Mouse (Mus musculus): ENCODE data around the gene Hoxd8. TPM values are rescaled to one million over a fixed set of nuclear protein-coding genes. Genes with fewer than 3 reads are reported as not detected.

The Hoxd8 gene
- polyA plus RNA-seq (2015; fragmentation: Nextera tagmentation; extraction: Ambion mirVana) = 1.3 TPM in 2 replicates

DNA sequence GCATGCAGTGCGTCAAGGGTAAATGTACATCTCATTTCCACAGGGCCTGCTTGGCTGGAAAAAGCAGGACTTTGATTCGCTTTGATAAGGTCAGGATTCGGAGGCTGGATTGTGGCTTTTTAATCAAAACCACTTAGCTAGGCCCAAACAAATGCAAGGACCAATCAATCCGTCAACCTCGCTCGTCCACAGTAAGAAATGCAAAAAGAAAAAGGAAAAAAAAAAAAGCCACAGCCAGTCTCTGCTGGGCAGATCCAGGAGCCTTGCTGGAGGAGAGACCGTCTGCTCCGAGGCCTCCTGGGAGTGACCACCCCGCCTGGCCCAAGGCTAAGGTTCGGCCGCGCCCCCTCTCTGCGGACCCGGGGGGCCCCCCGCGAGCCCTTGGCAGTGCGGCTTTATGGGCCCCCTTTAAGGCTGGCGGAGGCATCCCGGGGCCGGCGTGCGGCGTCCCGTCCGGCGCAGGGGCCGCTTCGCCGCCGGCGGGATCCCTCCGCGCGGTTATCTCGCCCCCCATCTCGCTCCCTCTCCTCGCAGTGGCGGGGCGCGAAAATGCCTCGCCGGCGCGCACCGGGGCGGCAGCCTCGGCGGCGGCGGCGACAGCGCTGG lies at the start of gene Hoxd8:
Gene Hoxd8, plus strand, starts transcription at position 223 of the 606 bp plus-strand sequence.
- Histone ChIP-seq H3K4me3 (ENCODE audit: low read depth, low read length) (peak within 1 kb of the TSS; percentile 44), H3K4me2 (replicated peaks; ENCODE audit: low read depth) (peak within 1 kb of the TSS; percentile 63), H3K27ac (replicated peaks) (peak within 1 kb of the TSS; percentile 70), H3K27me3 (ENCODE audit: control insufficient read depth, insufficient read depth, low read length) (peaks cover 40% of the 10 kb centered on the region), H3K36me3 (ENCODE audit: control insufficient read depth, insufficient read depth, low read length) (no peaks in the 10 kb centered on the region), H3K4me1 (replicated peaks; ENCODE audit: control insufficient read depth, insufficient read depth) (no peaks in the 10 kb centered on the region), H3K9ac (ENCODE audit: low read length) (peak within 1 kb of the TSS; percentile 53), H3K9me3 (ENCODE audit: control insufficient read depth, low read length) (no peaks in the 10 kb centered on the region)
- DNase-seq (ENCODE audit: low spot score) (no peak), ATAC-seq (ENCODE audit: low FRiP score, low TSS enrichment) (0 out of 2 replicates have a peak, but pooled peaks have one; percentile 9)
- TF ChIP-seq EP300 (optimal IDR thresholded peaks at IDR 0.05) = no peak
- no peak for TF ChIP-seq CTCF (IDR thresholded peaks at IDR 0.05; ENCODE audit: low read depth)
- 2% methylated on average over 34 of the region's 52 CpGs for WGBS

DNA sequence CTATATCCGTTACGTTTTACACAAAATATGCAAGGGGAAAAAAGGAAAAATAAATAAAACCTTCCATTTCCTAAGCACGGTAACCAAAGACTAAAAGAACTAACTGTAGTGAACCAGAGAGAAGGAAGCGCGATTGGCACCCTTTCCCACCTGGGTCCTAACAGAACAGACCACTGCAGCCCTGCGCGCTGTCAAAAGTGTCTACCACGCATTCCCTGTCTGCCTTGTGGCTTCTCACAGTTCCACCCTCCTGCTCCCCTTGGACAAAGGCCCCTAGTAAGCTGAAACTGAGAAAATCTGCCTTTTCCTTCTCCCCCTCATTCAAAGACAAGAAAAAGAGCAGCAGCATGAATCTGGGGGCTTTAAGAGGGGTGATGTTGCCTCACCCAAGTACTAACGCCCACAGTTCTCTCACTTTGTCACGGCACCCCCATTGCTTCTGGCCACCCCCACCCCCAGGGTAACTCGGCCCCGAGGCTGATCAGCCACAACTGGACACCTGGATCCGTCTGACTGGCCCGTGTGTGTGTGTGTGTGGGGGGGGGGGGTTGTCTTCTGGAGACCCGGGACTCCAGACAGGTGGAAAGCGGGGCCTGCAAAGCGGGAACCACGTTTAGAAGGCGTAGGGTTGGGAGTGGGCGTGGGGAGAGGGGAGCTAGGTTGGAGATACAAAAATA lies 49.5 kb upstream of the Hoxd8 start:
- Histone ChIP-seq H3K4me1 (replicated peaks; ENCODE audit: control insufficient read depth, insufficient read depth) (no peaks in the 10 kb centered on the region), H3K9me3 (ENCODE audit: control insufficient read depth, low read length) (no peaks in the 10 kb centered on the region), H3K27me3 (ENCODE audit: control insufficient read depth, insufficient read depth, low read length) (peaks cover 33% of the 10 kb centered on the region; the same call in 1 of the 2 replicates), H3K9ac (ENCODE audit: low read length) (no peak overlapping the region), H3K36me3 (ENCODE audit: control insufficient read depth, insufficient read depth, low read length) (no peaks in the 10 kb centered on the region), H3K4me3 (ENCODE audit: low read depth, low read length) (no peak overlapping the region), H3K27ac (replicated peaks) (no peak overlapping the region), H3K4me2 (replicated peaks; ENCODE audit: low read depth) (no peak overlapping the region)
- DNase-seq (ENCODE audit: low spot score) = no peak
- TF ChIP-seq CTCF (IDR thresholded peaks at IDR 0.05; ENCODE audit: low read depth) = no peak
- TF ChIP-seq EP300 (optimal IDR thresholded peaks at IDR 0.05) = no peak
- ATAC-seq (ENCODE audit: low FRiP score, low TSS enrichment) = no peak
- WGBS = 7% methylated on average over 20 of the region's 20 CpGs

DNA sequence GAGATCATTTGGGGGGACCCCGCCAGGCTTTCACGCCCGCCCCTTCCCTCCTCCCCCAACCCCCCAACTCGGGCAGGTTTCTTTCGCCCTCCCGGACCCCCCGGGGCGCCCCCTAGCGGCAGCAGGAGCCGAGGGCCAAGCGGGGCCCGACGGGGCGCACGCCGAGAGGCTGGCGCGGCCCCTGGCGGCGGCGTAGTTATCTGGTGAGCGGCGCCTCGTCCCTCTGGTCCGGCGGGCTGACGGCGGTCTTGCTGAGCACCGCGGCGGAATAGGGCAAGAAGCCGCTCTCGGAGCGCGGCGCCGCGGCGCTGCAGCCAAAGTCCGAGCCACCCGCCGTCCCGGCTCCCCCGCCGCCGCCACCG lies 49.0 kb upstream of the Hoxd8 start:
- WGBS = 5% methylated on average over 15 of the region's 47 CpGs
- Histone ChIP-seq H3K27ac (replicated peaks) (no peak overlapping the region), H3K4me3 (ENCODE audit: low read depth, low read length) (peak overlapping the region; percentile 28), H3K27me3 (ENCODE audit: control insufficient read depth, insufficient read depth, low read length) (peaks cover 28% of the 10 kb centered on the region; the same call in 1 of the 2 replicates), H3K4me2 (replicated peaks; ENCODE audit: low read depth) (peak overlapping the region; percentile 39), H3K9me3 (ENCODE audit: control insufficient read depth, low read length) (no peaks in the 10 kb centered on the region), H3K4me1 (replicated peaks; ENCODE audit: control insufficient read depth, insufficient read depth) (no peaks in the 10 kb centered on the region), H3K9ac (ENCODE audit: low read length) (no peak overlapping the region), H3K36me3 (ENCODE audit: control insufficient read depth, insufficient read depth, low read length) (no peaks in the 10 kb centered on the region)
- TF ChIP-seq CTCF (IDR thresholded peaks at IDR 0.05; ENCODE audit: low read depth) (peak; percentile 47), EP300 (optimal IDR thresholded peaks at IDR 0.05) (no peak)
- ATAC-seq (ENCODE audit: low FRiP score, low TSS enrichment) (peak; percentile 73), DNase-seq (ENCODE audit: low spot score) (no peak)

DNA sequence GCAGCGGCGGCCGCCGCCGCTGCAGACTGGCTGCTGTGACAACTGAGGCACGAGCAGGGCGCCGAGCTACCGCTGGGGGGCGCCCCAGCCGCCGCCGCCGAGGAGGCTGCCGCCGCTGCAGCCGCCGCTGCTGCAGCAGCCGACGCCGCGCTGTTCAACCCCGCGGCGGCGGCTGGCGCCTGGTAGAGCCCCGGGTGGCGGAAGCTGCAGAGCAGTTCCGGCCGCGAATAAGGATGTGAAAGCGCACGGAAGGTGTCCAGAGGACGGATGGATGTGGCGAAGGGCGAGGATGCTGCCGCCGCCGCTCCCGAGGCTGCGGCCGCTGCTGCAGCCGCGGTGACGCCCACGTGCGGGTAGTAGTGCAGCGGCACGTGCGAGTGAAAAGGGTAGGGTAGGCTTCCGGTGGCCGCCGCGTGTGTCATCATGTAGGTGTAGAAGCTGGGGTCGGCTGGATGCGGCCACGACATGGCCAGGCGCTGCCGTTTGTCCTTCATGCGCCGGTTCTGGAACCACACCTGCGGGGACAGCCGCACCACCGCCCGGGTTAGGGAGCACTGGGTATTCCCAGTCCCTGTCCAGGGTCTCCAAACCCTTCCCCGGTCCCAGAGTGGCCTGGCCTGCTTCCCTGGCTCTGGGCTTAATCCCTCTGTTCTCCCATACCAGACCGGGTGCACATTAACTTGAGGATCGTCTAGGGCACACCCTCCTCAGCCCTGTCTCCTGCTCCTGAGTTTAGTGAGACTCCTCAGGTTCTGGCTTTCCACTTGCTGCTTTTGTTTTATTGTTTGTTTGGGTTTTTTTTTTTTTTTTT lies 48.4 kb upstream of the Hoxd8 start:
- DNase-seq (ENCODE audit: low spot score) (no peak), ATAC-seq (ENCODE audit: low FRiP score, low TSS enrichment) (0 out of 2 replicates have a peak, but pooled peaks have one; percentile 45)
- H3K36me3 ChIP-seq (ENCODE audit: control insufficient read depth, insufficient read depth, low read length) = no peaks in the 10 kb centered on the region
- H3K4me2 ChIP-seq (replicated peaks; ENCODE audit: low read depth) = peak overlapping the region; percentile 39
- no peak overlapping the region for H3K9ac ChIP-seq (ENCODE audit: low read length)
- H3K27me3 ChIP-seq (ENCODE audit: control insufficient read depth, insufficient read depth, low read length) = peaks cover 32% of the 10 kb centered on the region
- peak overlapping the region; percentile 28 for H3K4me3 ChIP-seq (ENCODE audit: low read depth, low read length)
- TF ChIP-seq CTCF (IDR thresholded peaks at IDR 0.05; ENCODE audit: low read depth) (no peak), EP300 (optimal IDR thresholded peaks at IDR 0.05) (no peak)
- no peak overlapping the region for H3K27ac ChIP-seq (replicated peaks)
- H3K4me1 ChIP-seq (replicated peaks; ENCODE audit: control insufficient read depth, insufficient read depth) = no peaks in the 10 kb centered on the region
- WGBS = under 1% methylated on average over 59 of the region's 69 CpGs
- H3K9me3 ChIP-seq (ENCODE audit: control insufficient read depth, low read length) = no peaks in the 10 kb centered on the region

DNA sequence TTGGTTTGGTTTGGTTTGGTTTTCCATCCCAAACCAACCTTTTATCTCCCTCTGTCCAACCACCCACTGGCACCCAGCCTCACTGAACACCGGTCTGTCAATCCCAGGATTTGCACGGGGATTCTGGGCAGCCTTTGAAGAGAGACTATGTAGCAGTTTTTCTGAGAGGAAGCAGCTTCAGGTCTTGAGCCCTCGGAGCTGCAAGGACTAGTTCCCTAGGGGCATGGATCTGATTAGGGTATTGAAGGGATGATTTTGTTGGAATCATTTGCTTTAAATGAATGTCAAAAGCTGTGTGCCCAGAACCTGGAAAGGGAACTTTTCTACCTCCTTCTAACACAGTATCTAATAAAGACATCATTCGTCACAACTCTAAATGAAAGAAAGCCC lies 47.8 kb upstream of the Hoxd8 start:
- H3K4me1 ChIP-seq (replicated peaks; ENCODE audit: control insufficient read depth, insufficient read depth) = no peaks in the 10 kb centered on the region
- no peak overlapping the region for H3K9ac ChIP-seq (ENCODE audit: low read length)
- 8% methylated on average over 4 of the region's 4 CpGs for WGBS
- no peak overlapping the region for H3K27ac ChIP-seq (replicated peaks)
- H3K4me3 ChIP-seq (ENCODE audit: low read depth, low read length) = no peak overlapping the region
- H3K36me3 ChIP-seq (ENCODE audit: control insufficient read depth, insufficient read depth, low read length) = no peaks in the 10 kb centered on the region
- no peak overlapping the region for H3K4me2 ChIP-seq (replicated peaks; ENCODE audit: low read depth)
- TF ChIP-seq CTCF (IDR thresholded peaks at IDR 0.05; ENCODE audit: low read depth) = no peak
- no peak for TF ChIP-seq EP300 (optimal IDR thresholded peaks at IDR 0.05)
- no peak for DNase-seq (ENCODE audit: low spot score)
- no peak for ATAC-seq (ENCODE audit: low FRiP score, low TSS enrichment)
- no peaks in the 10 kb centered on the region for H3K9me3 ChIP-seq (ENCODE audit: control insufficient read depth, low read length)
- H3K27me3 ChIP-seq (ENCODE audit: control insufficient read depth, insufficient read depth, low read length) = peaks cover 38% of the 10 kb centered on the region

All from stomach, postnatal 0 days (tissue).